Mouse (Mus musculus): ENCODE measurements around the gene Lhx3.

Lhx3 gene

GRCm38 (mm10) chr2:26201926-26202848 is 5.9 kb downstream of the Lhx3 start:
- no peak for DNase-seq (ENCODE audit: low read depth)

DNA sequence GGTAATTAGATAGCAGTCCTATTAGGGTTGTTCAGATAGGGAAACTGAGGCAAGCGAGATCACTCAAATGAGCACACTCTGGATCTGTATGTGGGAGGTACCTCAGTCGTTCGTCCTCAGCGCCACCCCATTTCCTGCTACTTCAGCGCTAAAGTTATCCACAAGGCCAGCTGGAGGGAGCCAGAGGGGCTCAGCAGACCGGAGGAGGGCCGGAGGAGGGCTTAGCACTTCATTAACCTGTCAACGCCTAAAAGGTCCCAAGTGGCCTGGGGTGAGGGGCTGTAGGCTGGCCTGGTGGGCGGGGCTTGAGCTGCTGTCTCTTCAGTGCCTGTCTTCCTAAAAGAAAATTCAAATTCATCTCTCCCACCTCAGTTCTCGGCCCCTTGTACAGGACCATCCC is 9.6 kb downstream of the Lhx3 start:
- DNase-seq (ENCODE audit: low read depth): no peak

DNA sequence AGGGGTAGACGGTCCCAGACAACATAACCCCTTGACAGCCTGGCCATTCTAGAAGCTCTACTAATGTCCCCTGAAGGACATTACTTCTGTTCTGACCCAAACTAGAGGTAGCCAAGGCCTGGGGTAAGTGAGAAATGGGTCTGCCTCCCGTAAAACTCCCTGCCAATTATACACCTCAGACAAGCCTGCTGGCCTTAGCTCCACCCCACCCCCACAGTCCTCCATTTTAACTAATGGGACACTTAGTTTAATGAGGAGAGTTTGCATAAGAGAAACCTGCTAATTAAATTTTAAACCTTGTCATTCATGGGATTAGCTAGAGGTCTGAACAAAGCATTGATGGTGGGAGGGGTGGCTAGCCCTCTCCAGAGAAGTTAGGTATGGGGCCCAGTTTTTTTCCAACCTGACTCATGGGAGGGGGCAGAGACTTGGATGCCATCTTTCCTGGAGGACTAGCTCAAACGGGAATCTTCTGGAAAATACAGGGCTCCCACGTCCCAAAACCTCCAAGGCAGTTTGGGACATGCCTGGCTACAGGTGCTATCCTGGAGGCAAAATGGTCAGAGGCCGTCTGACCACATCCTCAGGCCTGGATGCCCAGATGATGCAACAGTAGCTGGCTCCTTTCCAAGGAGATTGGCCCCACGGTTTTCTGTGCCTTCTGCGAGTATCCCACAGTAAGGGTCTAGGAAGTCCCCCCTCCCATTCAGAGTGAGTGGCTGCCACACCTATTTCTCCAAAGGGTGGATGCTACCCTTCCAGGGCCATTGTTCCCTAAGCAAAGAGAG is 13.3 kb downstream of the Lhx3 start:
- DNase-seq (ENCODE audit: low read depth): no peak

DNA sequence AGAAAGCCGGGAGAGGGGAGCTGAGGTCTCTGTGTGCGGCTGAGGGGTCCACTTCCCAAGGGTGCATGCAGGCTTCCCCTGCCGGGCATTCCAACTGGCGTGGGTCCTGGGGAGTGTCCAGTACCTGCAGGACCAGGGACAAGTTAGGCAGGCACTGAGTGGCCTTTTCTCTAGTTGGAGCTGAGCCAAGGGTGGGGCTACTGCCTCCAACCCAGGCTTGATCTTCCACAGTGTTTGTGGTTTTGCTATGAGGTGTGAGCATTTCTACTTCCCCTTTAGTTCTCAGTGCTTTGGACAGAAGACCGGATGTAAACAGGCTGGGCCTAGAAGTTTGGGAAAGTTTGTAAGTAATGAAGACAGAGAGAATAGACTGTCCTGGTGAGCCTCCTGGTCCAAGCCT is 19.6 kb downstream of the Lhx3 start:
- DNase-seq (ENCODE audit: low read depth): peak; percentile 9

- DNase-seq (ENCODE audit: low read depth): no peak
These were observed 23.7 kb downstream of the Lhx3 start for GRCm38 (mm10) chr2:26184352-26184751.

DNA sequence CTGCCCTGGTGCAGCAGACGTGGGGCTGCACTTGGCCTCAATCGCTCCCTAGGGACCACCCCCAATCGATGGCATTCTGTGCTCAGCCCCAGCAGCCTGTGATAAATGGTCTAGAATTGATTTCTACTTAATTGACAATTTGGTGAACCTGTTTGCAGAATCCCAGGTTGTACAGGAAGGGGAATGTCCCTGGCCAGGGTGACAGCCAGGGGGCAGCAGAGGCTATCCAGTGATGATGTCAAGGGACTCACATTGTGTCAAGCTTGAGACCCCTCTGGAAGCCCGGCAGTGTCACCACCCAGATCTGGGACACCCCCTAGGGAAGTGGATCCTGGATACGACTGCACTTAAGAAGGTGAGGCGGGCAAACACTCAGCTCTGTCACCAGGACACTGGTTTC is 25.4 kb downstream of the Lhx3 start:
- peak; percentile 22 for DNase-seq (ENCODE audit: low read depth)

- no peak for DNase-seq (ENCODE audit: low read depth)
These were observed 30.9 kb downstream of the Lhx3 start for GRCm38 (mm10) chr2:26177189-26177588.

GRCm38 (mm10) chr2:26176731-26177130 is 31.4 kb downstream of the Lhx3 start:
- no peak for DNase-seq (ENCODE audit: low read depth)

DNA sequence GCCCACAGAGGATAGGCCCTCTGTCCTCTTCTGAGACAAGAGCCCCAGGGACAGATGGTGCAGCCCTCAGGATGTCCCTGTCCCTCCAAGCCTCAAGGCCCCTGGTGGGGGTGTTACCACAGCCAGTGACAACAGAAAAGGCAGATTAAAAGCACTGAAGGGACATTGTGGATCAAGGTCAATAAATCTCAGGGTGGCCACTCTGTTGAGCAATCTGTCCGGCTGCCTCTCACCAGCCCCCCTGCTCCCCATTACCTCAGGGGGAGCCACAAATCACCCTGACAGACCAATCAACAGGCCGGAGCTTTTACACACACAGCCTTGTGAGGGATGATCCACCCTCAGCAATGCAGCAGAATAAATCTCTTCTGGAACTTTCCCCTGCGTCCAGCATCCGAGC is 32.9 kb downstream of the Lhx3 start:
- no peak for DNase-seq (ENCODE audit: low read depth)

GRCm38 (mm10) chr2:26172166-26172565 is 35.9 kb downstream of the Lhx3 start:
- no peak for DNase-seq (ENCODE audit: low read depth)

GRCm38 (mm10) chr2:26170376-26170775 is 37.7 kb downstream of the Lhx3 start:
- DNase-seq (ENCODE audit: low read depth): no peak

DNA sequence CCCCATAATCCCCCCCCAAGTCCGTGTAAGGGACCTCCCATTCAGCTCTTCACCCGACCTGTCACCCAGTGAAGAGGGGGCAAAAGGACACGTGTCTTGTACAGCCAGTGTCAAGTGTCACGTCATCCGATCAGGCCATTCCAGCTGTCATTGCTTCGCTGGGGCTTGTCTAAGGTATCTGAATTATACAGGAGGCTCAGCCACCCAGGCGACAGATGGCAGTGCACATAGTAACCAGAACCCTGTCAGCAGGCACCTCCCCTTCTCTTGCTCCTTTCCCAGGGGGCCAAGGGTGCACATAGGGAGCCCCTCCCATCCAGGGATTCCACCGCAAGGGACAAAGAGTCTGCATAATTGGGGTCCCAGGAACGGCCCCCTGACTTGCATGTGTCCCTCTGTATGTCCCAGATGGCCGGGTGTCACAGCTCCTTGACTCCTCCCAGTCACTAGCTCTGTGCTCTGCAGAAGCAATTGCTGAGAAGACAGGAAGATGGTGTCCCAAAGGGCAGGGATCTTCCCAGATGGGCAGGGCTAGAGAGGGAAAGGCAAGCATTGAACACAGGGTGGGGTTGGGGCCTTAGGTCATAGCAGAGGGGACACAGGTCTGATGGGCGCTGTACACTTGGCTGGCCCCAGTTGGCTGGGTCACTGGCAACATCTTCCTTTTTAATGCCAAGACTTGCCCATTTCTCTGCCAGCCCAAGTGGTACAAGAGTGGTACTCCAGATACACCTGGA is 39.1 kb downstream of the Lhx3 start:
- no peak for DNase-seq (ENCODE audit: low read depth)

GRCm38 (mm10) chr2:26166890-26167289 is 41.2 kb downstream of the Lhx3 start:
- DNase-seq (ENCODE audit: low read depth): no peak

- no peak for DNase-seq (ENCODE audit: low read depth)
These were observed 50.0 kb downstream of the Lhx3 start for GRCm38 (mm10) chr2:26158064-26158463.

DNA sequence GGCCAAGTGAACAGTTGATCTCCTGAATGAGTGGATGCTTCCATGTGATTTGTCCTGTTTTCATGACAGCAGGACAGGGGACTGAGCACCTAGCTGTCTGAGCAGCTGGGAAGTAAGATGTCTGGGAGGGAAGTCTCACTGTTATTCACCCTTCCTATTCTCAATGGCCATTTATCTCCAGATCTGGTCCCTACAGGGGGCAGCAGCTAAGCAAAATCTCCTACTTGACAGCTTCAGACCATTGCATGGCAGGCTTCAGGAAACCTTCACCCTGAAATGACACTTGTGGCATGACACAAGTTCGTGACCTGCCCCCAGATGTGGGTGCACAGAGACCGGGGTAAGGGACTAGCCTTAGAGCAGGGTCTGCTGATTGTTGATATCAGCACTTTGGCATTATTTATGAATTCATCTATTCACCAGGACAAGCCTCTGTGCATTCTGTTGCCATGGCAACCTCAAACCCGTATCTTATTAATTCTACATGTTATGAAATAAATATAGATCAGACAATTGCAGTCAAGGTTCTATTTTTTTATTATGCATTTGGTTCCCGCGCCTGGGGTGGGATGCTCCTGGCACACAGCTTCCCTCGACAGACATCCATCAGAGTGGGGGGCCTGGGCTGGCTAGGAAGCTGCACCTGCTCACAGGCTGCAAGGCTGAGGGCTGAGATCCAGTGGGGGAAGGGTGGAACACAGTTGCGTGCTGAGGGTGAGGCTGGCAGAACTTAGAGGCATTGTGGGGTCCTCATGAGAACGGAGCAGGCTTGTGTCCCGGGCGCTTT is 51.7 kb downstream of the Lhx3 start:
- no peak for DNase-seq (ENCODE audit: low read depth)

- DNase-seq (ENCODE audit: low read depth): no peak
These were observed 52.4 kb downstream of the Lhx3 start for GRCm38 (mm10) chr2:26155737-26156136.

DNA sequence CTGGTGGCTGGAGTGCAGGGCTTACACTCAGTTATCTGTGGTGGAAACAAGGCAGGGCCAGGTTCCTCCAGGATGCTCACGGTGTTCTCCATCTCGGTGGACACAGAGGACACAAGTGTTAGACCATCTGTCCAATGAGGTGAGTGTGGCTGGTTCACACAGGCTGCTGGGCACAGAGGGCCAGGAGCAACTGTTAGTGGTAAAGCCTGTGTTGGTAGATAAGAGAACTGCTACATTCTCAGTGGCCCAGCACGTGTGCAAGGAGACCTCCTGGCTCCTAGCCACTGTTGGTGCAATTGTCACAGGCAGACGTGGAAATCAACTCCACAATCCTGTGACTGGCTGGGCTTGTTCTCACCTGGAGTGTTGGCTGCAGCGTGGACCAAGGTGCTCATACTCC is 53.5 kb downstream of the Lhx3 start:
- DNase-seq (ENCODE audit: low read depth): no peak

- peak; percentile 78 for DNase-seq (ENCODE audit: low read depth)
These were observed 54.2 kb downstream of the Lhx3 start for GRCm38 (mm10) chr2:26153909-26154340.

GRCm38 (mm10) chr2:26153295-26153694 is 54.8 kb downstream of the Lhx3 start:
- peak; percentile 41 for DNase-seq (ENCODE audit: low read depth)

Measured in naive thymus-derived CD4-positive, alpha-beta T cell, adult 2 months (primary cell).